Mouse (Mus musculus) layer of hippocampus, postnatal 36 days (tissue): ENCODE results near the gene Ppp2r3d. TPM values are rescaled to one million over a fixed set of nuclear protein-coding genes. Genes with fewer than 3 reads are reported as not detected.
"Not testable (repeated sequence)": the region's sequence is repeated elsewhere in the genome, so short reads cannot be mapped to it uniquely, and the experiment has no call there.

Experiments
- DNase-seq, 2 experiments: peaks; one replicate each; pipeline ENCODE4 v3.0.0; 2022
- total RNA-seq, 2 experiments: library from RNA; stranded (reverse); gene quantifications; 2 replicates each; pipeline ENCODE4 v1.2.3; 2021

The Ppp2r3d gene
- total RNA-seq, result 10 to 100 TPM; 95.5 to 95.6 TPM

DNA sequence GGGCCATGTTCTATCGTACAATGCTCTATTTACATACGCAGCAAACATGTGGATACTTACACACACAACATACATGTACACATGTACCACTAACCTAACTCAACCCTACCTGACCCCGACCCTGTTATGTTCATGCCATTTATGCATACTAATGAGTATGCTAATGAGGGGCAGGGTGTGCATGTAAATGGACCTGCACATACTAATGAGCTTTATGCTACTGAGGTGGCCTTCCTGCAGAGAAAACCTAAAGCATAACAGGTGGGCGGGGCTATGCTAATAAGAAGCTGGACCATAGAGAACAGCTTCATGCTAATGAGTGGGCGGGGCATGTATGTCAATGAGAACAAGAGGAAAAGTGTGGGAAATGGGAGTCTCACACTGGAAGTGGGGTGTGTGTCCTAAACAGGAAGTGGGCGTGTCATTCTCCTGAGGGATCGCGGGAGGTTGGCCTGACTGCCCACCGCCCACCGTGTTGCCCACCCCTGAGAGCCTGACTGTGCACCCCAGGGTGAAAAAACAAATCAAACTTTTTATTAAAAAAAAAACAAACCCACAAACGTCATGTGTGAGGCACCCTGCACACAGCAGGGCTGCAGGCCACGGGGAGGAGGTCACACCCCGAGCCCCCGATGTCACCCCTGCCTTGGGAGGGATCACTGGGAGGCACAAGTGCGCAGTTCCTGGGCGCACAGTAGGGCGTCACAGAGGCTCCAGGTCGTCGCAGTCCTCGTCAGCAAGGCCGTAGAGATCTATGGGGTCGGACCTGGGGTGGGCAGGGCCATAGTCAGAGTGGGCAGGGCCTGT is at the start of gene Ppp2r3d:
TSS of gene Ppp2r3d (minus strand) at position 803 of the 807 bp plus-strand sequence.
- no peak for DNase-seq

DNA sequence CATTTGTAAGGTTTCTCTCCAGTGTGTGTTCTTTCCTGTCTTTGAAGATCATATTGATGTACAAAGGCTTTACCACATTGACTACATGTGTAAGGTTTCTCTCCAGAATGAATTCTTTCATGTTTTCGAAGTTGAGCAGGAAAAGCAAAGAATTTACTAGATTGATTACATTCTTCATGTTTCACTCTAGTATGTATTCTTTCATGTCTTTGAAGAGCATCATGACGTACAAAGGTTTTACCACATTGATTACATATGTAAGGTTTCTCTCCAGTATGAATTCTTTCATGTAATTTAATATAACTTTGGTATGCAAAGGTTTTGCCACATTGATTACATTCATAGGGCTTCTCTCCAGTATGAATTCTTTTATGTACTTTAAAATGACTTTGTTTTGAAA is 17.0 kb upstream of the Ppp2r3d start, which contains the start of gene Gm21836:
TSS of gene Gm21836 (minus strand) at position 101 of the 400 bp plus-strand sequence.
- DNase-seq, result not testable (repeated sequence)

DNA sequence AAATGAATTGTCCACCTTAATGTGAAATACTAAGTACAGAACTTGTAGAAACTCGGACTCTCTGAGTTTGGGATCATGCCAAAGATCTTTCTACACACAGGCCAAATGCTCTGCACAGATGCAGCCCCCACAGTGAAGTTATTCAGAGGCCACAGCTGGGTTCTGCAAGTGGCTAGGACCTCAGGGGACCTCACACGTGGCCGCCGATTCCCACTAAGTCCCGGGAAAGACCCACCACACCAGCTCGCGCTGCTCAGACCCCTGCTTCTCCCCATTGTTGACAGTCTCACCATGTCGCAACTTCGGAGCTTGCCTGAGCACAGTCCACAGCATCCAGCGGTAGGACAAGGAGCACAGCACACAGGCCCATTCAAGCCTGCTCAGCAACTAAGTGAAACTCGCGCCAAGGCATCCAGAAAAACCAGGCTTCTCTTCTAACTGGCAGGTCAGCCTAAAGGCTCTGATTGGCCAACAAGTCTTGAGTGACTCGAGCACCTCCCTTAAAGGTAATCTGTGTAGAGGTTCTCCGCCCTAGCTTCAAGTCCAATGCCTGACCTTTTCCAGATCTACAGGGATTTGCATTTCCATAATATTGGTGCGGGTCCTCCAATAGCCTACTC is 3.8 kb upstream of the Ppp2r3d start:
- not testable (repeated sequence) for DNase-seq

DNA sequence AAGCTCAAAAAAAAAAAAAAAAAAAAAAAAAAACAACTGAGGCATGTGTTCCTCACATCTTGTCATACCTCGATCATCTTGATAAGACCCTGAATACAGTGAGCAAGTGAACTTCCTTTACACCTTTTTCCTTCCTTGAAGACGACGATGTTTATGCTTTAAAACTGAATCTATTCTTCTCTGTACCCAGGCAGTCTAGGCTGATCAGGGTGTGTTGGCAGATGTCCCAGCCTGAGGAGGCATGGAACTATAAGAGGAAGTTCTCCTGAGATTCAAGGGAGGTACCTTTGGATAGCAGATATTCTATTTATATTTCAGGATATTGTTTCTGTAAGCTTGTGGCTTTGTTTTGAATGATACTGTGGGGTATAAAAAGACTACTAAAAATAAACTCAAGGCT is 1.4 kb upstream of the Ppp2r3d start:
- DNase-seq, result no peak

DNA sequence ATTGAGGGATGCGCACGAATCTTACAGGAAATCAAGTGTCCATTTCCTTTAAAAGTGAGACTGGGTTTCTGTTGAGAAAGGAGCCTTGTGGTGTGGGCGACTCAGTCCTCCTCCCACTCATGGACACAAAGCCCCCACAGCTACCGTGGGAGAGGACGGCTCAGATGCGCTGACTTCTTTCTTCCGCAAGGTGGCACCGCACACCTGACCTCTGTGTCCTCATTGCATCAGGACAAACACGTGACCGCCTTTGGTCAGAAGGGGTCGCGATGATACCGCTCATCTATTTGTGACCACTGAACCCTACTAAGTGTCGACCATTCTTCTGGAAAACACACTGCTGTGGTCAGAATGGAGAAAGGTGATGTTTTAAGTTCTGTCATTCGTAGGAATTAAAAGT is 1.0 kb downstream of the Ppp2r3d start:
- DNase-seq, result no peak

DNA sequence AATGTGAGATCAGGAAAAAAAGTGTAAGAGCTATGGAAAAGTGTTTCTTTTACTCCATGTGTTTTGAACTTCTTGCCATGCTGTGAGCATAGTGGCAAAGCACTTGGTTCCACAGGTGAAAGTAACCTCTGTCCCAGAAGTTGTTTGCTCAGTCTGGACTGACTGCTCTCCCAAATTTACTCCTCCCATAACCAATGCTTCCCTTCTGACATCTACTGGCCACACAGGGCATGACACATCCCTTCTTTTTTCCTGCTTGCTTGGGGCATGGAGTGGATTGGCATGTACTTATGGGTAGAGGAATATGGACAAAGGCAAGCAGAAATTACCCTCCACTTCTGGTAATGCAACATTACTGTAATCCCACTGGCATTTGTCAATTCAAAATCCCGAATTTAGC is 20.1 kb downstream of the Ppp2r3d start:
- DNase-seq, result no peak

DNA sequence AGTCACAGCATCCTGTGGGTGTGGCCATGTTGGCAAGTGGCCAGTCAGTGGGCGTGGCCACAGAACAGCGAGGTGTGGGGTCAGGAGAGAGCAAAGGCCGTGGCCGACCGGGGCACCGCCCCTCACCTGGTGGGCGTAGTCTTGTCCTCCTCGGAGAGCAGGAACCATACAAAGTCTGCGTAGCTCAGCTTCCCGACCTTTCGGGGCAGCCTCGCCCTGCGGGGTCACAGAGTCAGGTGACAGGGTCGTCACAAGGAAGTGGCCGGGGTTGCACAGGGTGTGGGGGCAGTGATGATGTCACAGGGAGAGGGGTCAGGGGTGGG is 34.2 kb downstream of the Ppp2r3d start:
- peak in 1 of 2 experiments; percentile 8 for DNase-seq

DNA sequence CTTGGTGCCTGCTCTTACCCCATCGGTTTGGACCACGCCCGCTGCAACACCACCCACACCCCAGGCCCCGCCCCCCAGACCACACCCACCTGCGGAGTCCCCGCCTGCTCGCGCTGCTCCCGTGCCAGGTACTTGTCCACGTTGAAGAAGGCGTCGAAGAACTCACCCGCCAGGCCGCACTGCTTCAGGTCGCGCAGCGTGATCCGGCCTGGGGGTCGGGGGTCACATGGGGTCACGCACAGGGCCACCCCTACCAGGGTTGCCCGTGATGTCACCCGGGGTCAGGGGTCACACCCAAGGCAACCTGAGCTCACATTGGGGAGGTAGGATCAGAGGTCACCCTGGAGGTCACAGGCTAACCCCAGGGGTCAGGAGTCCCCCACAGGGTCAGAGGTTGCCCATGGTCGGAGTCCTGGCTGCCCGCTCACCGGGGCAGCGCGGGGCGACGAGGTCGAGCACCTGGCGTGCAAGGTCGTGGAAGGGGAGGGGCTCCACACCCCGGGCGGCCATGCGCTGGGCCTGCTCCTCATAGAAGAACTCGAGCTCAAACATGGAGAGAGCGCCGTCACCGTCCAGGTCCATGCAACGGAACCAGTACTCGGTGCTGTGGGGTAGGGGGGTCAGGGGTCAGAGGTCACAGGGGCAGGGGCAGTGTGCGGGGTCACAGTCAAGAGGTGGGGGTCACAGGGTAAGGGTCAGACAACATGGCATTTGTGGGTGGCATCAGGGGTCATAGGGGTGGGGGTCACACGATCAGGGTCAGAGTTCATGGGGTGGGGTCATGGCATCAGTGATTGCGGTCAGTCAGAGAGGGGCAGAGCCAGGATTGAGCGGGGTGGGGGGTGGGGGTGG is 34.8 kb downstream of the Ppp2r3d start:
- DNase-seq, result peak; percentile 2 to 3

DNA sequence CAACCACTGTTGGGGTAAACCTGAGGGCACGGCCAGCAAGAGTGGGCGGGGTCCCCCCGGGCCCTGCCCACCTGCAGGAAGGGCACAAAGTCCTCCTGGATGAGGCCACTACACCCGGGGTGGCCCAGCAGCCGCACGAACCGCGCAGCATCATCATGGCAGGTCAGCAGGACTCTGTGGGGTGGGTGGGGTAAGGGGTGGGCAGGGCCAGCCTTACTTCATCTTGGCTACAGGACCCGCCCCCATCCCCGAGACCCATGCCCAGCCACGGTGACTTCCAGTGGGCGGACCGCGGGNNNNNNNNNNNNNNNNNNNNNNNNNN is 36.0 kb downstream of the Ppp2r3d start:
- no peak for DNase-seq

DNA sequence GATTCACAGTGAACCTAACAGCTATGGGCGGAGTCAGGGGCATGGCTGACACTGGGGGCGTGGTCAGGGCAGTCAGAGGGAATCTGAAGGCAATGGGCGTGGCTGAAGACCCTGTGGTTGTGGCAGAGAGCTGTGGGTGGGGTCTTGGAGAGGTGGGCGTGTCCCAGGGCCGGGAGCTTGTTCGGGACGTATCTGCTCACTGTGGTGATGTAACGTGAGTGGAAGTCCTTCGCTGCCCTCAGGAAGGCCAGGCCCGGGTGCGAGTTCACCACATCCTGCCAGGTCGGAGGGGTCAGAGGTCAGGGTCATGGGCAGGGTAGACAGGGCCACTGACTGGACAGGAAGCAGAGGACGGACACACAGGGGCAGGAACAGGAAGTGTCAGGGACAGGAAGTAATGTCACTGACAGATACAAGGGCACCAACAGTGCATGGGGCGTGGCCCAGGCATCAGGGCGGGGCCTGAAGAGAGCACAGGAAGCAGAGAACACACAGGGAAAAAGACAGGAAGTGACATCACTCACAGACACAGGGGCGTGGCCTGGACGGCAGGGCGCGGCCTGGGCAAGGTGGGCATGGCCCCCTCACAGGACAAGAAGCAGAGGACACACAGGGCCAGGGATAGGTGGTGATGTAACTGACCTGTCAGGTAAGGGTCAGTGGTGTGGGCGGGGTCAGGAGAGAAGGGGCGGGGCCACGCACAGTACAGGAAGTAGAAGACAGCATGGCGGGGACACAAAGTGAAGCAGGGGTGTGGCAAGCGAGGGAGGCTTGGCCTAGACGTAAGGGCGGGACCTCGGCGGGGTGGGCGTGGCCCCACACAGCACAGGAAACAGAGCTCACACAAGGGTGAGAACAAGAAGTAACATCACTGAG is 36.6 kb downstream of the Ppp2r3d start:
- peak; percentile 5 to 21 for DNase-seq

DNA sequence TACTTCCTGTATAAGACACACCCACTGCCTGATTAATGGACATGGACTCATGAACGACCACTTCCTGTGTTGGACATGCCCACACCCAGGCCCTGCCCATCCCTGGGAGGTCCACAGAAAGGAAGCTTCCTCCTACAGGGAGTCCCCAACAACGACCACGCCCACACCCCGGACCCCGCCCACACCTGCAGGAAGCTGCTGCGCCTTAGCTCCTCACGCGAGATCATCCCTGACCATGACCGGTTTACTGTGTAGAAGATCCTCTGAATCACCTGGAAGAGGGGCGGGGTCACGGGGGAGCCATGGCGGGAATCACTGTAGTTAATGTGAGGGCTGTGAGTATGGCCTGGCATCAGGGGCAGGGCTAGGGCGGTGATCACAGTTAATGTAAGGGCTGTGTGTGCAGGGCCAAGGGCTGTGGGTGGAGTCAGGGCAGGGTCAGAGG is 37.3 kb downstream of the Ppp2r3d start:
- DNase-seq, result peak in 1 of 2 experiments; percentile 15

DNA sequence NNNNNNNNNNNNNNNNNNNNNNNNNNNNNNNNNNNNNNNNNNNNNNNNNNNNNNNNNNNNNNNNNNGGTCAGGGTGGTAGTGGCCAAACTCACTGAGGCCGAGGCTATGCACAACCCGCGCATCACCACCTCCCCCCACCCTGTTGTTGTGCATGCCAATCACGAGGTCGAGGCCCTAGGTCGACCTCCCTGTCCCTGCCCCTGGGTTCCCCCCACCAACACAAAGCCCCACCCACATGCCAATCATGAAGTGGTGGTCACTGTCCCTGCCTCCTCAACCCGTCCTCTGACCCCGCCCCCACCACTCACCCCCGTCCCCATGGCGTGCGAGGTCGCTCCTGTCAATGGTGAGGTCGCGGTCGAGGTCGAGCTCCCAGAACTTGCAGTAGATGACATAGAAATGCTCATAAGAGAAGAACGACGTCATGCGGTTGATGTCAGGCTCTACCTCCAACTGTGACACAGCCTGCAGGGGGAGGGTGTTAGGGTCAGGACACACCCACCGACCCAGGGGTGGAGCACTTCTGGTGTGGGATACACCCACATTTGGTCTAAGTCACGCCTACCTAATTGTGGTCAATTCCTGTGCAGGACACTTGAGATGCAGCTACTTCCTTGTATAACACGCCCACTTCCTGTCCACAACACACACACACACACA is 37.9 kb downstream of the Ppp2r3d start:
- DNase-seq, result peak in 1 of 2 experiments; percentile 7

DNA sequence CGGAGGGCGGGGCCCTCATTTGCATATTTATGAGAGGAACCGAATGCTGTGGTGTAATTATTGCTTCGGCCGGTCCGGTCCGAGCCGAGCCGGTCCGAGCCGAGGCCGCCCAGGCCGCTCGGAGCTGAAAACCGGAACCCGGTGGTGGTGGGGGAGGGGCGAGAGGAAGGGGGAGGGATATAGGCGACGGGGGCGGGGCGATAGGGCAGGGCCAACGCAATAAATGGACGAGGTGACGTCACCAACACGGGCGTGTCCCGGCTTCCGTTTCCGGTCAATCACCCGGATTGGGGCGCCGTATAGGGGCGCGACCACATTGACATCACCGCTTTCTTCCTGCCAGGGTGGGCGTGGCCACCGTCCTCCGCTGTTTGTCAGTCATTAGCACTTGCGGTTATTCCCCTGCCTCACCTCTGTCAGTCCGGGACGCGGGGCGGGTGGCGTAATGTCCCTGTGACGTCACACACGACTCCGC is 51.2 kb downstream of the Ppp2r3d start:
- peak; percentile 93 to 94 for DNase-seq

DNA sequence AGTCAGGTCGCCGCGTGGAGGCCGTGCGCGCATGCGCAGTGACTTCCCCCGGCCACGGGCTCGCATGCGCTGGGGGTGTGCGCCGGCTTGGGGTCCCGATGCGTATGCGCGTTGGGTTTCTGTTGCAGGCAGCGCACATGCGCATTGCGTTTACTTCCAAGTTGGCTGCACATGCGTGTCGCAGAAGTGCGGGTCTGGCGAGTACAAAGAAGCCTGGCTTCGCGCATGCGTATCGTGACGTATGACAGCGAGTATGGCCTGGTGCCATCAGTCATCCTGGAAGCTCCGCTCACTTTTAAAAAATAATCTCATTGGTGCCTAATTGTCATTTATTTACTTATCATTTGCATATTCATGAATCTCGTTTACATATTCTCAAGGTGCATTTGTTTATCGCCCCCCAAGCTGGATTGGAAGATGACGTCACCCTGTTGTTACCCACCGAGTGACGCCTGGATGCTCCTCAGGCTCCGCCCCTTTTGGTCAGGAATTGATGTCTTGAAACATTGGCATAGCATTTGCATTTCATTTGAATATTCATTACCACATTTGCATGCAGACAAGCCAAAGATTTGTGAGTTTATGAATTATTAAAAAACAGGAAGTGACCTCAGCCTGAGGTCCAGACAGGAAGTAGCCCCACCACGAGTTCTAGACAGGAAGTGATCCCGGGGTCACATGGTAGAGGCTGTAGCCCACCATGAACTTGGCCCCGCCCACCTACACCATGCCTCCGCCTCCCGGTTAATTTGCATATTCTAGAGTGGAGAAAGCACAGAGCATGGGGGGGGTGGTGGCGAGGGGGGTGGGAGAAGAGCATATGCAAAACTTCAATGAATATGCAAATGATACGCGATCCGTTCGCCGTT is 51.9 kb downstream of the Ppp2r3d start:
- peak; percentile 99 to 100 for DNase-seq

DNA sequence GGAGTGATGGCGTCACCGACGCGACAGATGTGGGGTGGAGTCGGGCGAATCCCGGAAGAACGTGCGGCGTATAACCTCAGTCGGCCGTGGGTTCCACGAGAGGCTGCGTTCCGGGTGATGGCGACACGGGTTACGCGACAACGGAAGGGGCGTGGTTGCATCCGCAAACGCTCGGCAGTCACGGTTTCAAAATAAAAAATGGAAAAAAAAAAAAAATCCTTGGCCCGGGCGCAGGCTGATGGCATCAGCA is 52.5 kb downstream of the Ppp2r3d start:
- no peak for DNase-seq

DNA sequence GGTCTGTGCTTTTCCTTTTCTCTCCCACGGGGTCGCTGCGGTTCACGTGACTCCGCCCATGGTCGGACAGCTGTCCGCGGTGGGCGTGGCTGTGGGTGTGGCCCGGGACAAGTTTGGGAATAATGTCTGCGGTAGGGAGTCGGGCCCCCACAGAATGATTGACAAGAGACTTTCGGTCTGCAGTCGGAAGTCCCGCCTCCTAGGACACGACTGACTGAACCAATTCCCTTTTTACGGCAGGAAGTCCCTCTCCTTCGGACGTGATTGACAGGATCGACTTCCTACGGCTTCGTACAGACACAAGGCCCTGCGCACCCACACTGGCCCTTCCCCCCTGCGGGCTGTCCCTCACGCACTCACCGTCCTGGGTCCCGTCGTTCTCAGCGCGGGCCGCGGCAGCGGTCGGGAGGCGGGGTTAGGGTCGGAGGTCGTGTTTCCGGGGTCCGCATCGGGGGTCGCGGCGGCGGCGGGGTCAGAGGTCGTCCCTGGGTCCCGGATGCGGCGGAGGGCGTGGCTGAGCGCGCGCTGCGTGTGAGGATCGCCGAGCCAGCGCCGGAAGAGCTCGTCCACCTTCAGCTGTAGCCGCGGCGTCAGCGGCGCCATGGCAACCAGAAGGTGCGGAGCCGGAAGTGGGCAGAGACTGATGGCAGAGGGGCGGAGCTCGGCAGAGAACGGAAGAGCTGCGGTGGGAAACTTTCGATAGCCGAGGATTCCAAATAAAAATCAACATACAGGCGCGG is 53.0 kb downstream of the Ppp2r3d start:
- DNase-seq, result peak; percentile 98 to 99

DNA sequence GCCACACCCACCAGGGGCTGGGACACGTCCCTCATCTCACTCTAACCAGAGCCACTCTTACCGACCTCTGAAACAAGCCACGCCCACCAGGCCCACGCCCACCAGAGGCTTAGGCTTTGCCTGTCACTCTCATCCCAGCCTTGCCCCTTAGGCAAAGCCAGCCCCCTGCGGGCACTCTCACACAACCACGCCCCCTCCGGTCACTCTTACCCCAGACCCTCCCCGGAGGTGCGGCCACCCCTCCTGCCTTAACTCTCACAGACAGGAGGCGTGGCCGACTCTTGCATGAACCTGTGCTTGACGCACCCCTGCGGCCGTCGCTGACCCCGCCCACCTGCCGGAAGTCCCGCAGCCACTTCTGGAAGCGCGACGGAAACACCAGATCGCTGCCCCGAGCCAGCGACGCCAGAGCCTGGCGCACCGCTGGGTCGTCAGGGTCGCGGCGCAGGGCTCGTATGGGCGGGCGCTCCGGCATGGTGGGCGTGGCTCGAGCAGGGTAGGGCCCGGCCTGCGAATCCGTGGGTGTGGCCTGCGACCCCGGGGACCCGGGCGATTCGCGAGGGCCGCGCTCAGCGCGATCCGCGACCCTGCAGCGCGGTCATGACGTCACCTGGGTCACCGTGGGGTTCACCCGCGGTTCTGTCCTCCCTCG is 53.7 kb downstream of the Ppp2r3d start:
- DNase-seq, result peak; percentile 90 to 91

DNA sequence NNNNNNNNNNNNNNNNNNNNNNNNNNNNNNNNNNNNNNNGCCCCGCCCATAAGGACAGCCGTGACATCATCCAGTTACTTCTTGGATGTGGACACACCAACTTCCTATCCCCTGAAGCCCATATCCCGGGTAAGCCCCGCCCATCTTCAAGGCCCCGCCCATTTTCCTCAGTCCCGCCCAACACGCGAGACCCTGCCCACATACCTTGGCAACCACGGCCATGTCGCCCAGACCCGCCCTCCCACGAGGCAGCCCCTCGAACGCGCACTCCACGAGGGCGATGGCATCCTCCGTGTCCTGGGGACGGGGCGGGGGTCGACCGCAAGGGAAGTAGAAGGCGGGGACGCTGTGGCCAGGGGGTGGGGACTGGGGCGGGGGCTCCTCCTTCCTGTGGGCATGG is 54.3 kb downstream of the Ppp2r3d start:
- DNase-seq, result peak in 1 of 2 experiments; percentile 60

DNA sequence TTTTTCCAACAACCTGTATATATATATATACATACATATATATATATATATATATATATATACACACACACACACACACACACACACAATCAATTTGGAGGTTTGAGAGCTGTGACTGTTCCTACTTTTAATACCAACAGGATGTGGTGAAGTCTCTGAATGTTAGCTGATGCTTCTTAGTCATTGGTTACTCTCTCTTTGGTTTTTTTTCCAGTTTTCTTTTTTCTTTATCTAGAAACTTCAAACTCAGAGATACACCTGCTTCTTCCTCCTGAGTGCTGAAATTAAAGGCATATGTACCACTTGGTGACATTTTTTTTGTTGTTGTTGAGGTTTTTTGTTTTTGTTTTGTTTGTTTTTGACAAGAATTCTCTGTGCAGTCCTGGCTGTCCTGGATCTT is 63.8 kb downstream of the Ppp2r3d start:
- no peak for DNase-seq
